Mouse (Mus musculus): ENCODE results near the gene Mtmr12.
A peak's percentile ranks its signal among the peaks of the same experiment; 100 is the strongest.
"Not testable (repeated sequence)": the region's sequence is repeated elsewhere in the genome, so short reads cannot be mapped to it uniquely, and the experiment has no call there.

Gene Mtmr12

GRCm38 (mm10) chr15:12211577-12211976, 6.7 kb downstream of the Mtmr12 start:
- no peak for DNase-seq (ENCODE audit: extremely low spot score, low spot score)

- DNase-seq (ENCODE audit: extremely low spot score, low spot score), result no peak
Measured at GRCm38 (mm10) chr15:12212266-12212665, 7.4 kb downstream of the Mtmr12 start.

GRCm38 (mm10) chr15:12214531-12215414, 9.9 kb downstream of the Mtmr12 start:
- no peak for DNase-seq (ENCODE audit: extremely low spot score, low spot score)

GRCm38 (mm10) chr15:12215415-12215718, 10.5 kb downstream of the Mtmr12 start:
- DNase-seq (ENCODE audit: extremely low spot score, low spot score), result no peak

GRCm38 (mm10) chr15:12216119-12216518, 11.3 kb downstream of the Mtmr12 start:
- no peak for DNase-seq (ENCODE audit: extremely low spot score, low spot score)

- DNase-seq (ENCODE audit: extremely low spot score, low spot score), result no peak
Measured at GRCm38 (mm10) chr15:12216798-12217197, 12.0 kb downstream of the Mtmr12 start.

- not testable (repeated sequence) for DNase-seq (ENCODE audit: extremely low spot score, low spot score)
Measured at GRCm38 (mm10) chr15:12217332-12217731, 12.5 kb downstream of the Mtmr12 start.

GRCm38 (mm10) chr15:12217849-12218248, 13.0 kb downstream of the Mtmr12 start:
- no peak for DNase-seq (ENCODE audit: extremely low spot score, low spot score)

GRCm38 (mm10) chr15:12218583-12219382, 14.0 kb downstream of the Mtmr12 start:
- DNase-seq (ENCODE audit: extremely low spot score, low spot score), result no peak

GRCm38 (mm10) chr15:12221131-12221530, 16.3 kb downstream of the Mtmr12 start:
- no peak for DNase-seq (ENCODE audit: extremely low spot score, low spot score)

GRCm38 (mm10) chr15:12222564-12223302, 17.9 kb downstream of the Mtmr12 start:
- peak; percentile 23 for DNase-seq (ENCODE audit: extremely low spot score, low spot score)

GRCm38 (mm10) chr15:12223393-12223792, 18.6 kb downstream of the Mtmr12 start:
- no peak for DNase-seq (ENCODE audit: extremely low spot score, low spot score)

GRCm38 (mm10) chr15:12224239-12224638, 19.4 kb downstream of the Mtmr12 start:
- DNase-seq (ENCODE audit: extremely low spot score, low spot score), result no peak

GRCm38 (mm10) chr15:12225062-12225461, 20.2 kb downstream of the Mtmr12 start:
- DNase-seq (ENCODE audit: extremely low spot score, low spot score), result no peak

- DNase-seq (ENCODE audit: extremely low spot score, low spot score), result no peak
Measured at GRCm38 (mm10) chr15:12226908-12227307, 22.1 kb downstream of the Mtmr12 start.

- DNase-seq (ENCODE audit: extremely low spot score, low spot score), result no peak
Measured at GRCm38 (mm10) chr15:12227355-12227754, 22.5 kb downstream of the Mtmr12 start.

- no peak for DNase-seq (ENCODE audit: extremely low spot score, low spot score)
Measured at GRCm38 (mm10) chr15:12229603-12230242, 24.9 kb downstream of the Mtmr12 start.

- no peak for DNase-seq (ENCODE audit: extremely low spot score, low spot score)
Measured at GRCm38 (mm10) chr15:12230243-12230935, 25.6 kb downstream of the Mtmr12 start.

GRCm38 (mm10) chr15:12231462-12231861, 26.6 kb downstream of the Mtmr12 start:
- no peak for DNase-seq (ENCODE audit: extremely low spot score, low spot score)

GRCm38 (mm10) chr15:12232429-12232828, 27.6 kb downstream of the Mtmr12 start:
- DNase-seq (ENCODE audit: extremely low spot score, low spot score), result no peak

- no peak for DNase-seq (ENCODE audit: extremely low spot score, low spot score)
Measured at GRCm38 (mm10) chr15:12233021-12233420, 28.2 kb downstream of the Mtmr12 start.

Data from neural tube, embryonic 10.5 days (tissue).